Mouse (Mus musculus) urinary bladder, postnatal 14 days (tissue): Measurements from ENCODE around the gene Ndst2.
"Not testable (repeated sequence)": the region's sequence is repeated elsewhere in the genome, so short reads cannot be mapped to it uniquely, and the experiment has no call there.

ENCODE experiments used
- DNase-seq: peaks from one replicate; pipeline ENCODE4 v3.0.0; 2021; ENCODE audit warnings: low spot score

Gene Ndst2

GRCm38 (mm10) chr14:20737306-20737705 is 2.9 kb upstream of the Ndst2 start:
- DNase-seq, result peak; percentile 74

GRCm38 (mm10) chr14:20735892-20736390 is 1.6 kb upstream of the Ndst2 start:
- DNase-seq, result no peak

DNA sequence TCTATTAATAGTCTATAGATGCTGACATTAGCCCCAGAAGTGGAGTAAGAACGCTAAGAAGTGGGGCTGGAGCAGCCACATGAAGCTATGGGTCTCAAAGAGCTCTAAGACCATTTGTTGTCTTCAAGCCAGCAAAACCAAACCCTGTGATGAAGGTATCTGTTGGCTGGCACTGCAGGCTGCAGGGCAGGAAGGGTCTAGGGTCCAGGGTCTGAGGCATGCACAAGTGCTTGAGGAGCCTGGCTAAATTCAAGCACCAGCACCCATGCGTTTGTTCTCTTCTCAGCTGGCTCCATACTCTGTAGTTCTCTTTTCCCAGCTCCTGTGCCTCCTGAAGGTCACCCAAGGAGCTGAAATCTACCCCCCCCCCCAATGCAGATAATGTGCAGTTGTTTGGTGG is 690 bp upstream of the Ndst2 start:
- no peak for DNase-seq

GRCm38 (mm10) chr14:20733041-20733951 is 1.1 kb downstream of the Ndst2 start:
- no peak for DNase-seq

DNA sequence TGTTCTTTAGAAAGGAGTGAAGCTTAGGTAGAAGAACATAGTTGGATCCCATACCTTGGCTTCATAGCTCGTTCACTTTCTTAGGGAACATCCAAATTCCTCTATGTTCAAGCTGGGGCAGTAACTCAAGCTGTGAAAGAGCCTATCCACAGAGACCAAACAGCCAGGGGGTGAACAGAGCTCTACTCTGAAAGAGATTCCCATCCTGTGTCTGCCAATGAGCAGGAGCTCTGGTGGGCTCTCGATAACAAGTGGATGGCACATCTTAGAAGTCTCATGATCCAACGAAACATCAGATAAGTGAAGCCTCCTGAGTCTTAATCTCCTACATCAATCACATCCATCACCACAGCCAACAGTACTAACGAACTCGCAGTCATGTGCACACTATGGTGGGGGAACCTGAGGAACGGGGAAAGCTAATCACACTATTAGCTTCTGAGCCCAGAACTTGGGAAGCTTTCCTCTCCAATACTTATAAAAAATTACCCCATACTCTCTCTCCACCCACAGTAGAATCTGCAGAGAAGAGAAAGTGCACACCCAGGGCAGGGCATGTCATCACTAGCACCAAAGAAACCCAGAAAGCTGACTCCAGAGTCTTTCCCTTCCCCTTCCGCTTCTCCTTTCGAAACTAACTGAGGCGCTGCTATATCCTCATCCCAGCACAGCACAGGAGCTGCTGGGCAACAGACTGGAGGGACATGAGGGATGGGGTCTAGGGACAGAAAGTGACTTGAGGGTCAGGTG is 3.3 kb downstream of the Ndst2 start:
- no peak for DNase-seq

DNA sequence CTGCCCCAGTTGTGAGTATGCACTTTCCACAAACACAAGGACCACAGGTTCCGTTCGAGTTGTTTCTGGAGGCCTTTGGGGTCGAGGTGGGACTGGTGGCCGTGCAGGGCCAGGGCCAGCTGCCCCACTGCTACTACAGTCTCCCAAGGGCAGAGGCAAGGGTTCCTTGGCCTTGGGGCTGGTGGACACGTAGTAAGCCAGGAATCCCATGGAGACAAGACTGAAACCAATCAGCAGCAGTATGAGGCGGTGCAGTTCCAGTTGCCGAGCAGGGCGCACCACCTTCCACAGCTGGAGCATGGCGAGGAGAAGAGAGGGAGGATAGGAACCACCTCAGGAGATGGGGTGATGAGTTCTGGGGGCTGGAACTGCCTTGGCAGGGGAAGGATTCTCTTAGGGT is 4.5 kb downstream of the Ndst2 start:
- no peak for DNase-seq

DNA sequence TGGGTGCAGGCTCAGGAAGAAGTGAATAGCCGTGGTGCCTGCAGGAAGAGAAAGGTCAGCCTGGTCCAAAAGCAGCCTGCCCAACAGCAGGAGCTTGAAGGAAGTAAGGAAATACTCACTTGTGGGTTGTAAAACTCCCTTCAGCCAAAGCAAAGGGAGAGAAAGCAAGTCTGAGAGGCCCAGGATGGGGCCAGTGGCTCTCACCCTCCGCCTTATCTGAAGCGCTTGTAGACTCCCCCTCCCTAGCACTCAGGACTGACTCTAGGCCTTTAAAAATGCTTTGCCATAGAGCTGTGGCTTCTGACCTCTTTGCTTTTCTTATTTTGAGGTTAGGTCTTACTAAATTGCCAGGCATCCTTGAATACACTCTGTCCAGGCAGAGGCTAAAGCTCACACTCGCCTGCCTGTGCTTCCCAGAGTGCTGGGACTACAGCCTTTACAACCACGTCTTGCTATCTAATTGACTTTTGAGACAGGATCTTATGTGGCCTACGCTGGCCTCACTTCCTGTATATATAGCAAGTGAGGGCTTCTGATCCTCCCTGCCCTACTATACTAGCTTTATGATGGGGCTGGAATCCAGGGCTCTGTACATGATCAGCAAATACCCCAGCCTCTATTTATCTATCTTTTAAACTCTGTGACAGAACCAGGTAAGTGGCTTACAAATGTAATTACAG is 8.6 kb downstream of the Ndst2 start:
- DNase-seq, result no peak

DNA sequence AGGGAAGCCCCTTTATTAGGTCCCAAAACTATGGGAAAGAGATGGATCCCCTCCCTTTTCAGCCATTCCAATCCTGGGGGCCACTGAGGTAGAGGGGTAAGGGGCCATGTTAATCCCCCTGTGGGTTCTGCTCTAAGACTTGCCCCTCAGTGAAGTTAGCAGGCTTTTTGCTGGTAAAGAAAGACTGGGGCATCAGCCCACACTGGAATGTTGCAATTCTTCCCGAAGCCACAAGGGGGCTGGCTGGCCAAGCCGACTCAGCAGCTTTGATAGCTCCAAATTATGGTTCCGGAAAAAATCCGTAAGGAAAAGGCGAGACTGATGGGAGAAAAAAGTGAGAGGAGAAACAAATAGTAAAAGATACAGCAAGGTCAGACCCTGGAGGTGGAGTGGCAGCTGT is 10.3 kb downstream of the Ndst2 start:
- peak; percentile 68 for DNase-seq

GRCm38 (mm10) chr14:20723006-20723405 is 11.4 kb downstream of the Ndst2 start:
- no peak for DNase-seq

- DNase-seq, result no peak
These were observed 13.0 kb downstream of the Ndst2 start for GRCm38 (mm10) chr14:20721371-20721770.

- DNase-seq, result no peak
These were observed 14.6 kb downstream of the Ndst2 start for GRCm38 (mm10) chr14:20719767-20720166.

GRCm38 (mm10) chr14:20718443-20718842 is 15.9 kb downstream of the Ndst2 start:
- DNase-seq, result no peak

- DNase-seq, result no peak
These were observed 20.5 kb downstream of the Ndst2 start for GRCm38 (mm10) chr14:20713832-20714231.

GRCm38 (mm10) chr14:20708239-20708638 is 26.1 kb downstream of the Ndst2 start:
- DNase-seq, result no peak

- DNase-seq, result peak; percentile 89
These were observed 26.9 kb downstream of the Ndst2 start, which contains the start of gene Zswim8 for GRCm38 (mm10) chr14:20707201-20708190. Gene Zswim8 (plus strand): TSS chr14:20707552.

- not testable (repeated sequence) for DNase-seq
These were observed 30.9 kb downstream of the Ndst2 start for GRCm38 (mm10) chr14:20703461-20703860.

DNA sequence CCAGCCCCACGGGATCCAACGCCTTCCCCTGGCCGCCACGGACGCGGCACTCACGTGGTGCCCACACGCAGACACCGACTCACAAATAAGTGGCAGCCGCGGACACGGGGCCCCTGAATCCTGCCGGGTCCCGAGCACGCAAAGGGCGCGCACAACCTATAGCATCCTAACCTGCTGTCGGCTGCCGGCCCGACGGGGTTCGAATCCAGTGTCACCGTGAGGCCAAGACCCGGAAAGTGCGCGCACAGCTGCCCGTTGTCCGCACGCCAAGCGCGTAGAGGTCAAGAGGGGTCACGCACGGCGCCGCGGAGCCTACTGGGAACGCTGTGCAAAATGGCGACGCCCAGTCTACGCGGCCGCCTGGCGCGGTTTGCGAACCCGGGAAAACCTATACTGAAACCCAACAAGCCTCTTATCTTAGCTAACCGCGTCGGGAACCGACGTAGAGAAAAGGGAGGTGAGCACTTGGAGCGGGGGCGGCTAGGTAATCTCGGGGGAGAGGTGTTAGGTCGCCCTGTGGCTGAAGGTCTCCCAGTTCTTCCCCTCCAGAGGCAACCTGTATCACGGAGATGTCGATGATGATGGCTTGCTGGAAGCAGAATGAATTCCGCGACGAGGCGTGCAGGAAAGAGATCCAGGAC is 31.5 kb downstream of the Ndst2 start, which contains the start of gene Chchd1:
Gene Chchd1, plus strand, starts transcription at position 266 of the 641 bp plus-strand sequence.
- peak; percentile 93 for DNase-seq

- no peak for DNase-seq
These were observed 32.1 kb downstream of the Ndst2 start for GRCm38 (mm10) chr14:20702096-20702740.

DNA sequence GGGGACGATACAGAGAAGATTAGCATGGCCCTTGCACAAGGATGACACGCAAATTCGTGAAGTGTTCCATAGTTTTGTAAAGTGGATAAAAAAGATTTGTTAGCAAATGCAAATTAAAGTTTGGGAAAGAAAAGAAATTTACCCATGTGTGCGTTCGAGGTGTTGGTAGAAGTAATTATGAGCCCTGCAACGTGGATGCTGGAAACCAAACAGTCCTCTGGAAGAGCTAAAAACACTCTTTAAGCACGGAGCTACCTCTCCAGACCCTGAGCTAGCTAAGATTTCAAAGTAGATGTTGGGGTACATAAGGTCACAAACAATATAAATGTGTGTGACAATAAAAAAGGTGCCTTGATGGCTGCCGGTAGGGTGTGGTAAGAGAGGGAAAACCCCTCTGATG is 32.8 kb downstream of the Ndst2 start:
- no peak for DNase-seq

DNA sequence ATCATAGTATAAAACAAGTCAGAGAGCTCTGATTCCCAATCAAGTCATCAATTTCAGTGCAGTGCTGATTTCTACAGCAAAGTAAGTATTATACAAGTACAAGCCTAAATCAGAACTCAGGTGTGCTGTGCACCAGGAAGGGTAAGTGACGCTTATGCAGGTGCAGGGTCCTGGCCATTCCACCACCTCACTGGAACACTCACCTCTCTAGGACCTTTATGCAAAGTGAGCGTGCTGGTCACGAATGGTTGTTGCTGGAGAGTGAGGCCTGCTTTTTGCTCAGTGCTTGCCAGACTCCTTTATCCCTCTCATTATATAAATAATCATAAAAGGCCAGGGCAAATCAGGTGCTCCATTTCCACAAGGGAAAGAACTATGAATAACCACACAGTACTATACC is 34.0 kb downstream of the Ndst2 start:
- DNase-seq, result no peak
